ENCODE assay signal across 19 mouse cellular contexts in genomic region chr16:76019164-76019563, GRCm38 (mm10). TPM values are rescaled to one million over a fixed set of nuclear protein-coding genes. Genes with fewer than 3 reads are reported as not detected.
DNase-seq lines count a peak whose midpoint lies in the region; ATAC-seq and TF ChIP-seq lines count a peak whose summit lies in the region.
"Had no signal": no experiment of that assay in that cellular context is flagged by ENCODE, and none has a peak within 500 bp of the region (broad histone marks: within the 10 kb centered on the region; RNA-seq: fewer than 3 reads in every experiment).

No protein-coding gene starts in this region.

- intact Hi-C loops in heart, adult 2 months (cut with DNase I), result no loop called here

- WGBS in lung, postnatal 0 days, result 50% methylated on average over 1 of the region's 1 CpGs
- WGBS in heart, adult 2 months, result 43% methylated on average over 1 of the region's 1 CpGs

- no peak overlapping the region for H3K4me2 ChIP-seq in lung, postnatal 0 days (replicated peaks; ENCODE audit: low read depth, low read length)
- H3K4me2 ChIP-seq: neural tube, embryonic 12.5 days had no signal

- H3K36me3 ChIP-seq in lung, postnatal 0 days (ENCODE audit: insufficient read depth, low read length), result no peaks in the 10 kb centered on the region
- H3K36me3 ChIP-seq in heart, adult 2 months (ENCODE audit: control insufficient read depth, insufficient read depth, low read length), result no peaks in the 10 kb centered on the region
- H3K36me3 ChIP-seq: embryonic facial prominence, embryonic 10.5 days; neural tube, embryonic 12.5 days had no signal

- no peak for TF ChIP-seq POLR2A in heart, adult 2 months (IDR thresholded peaks at IDR 0.05; ENCODE audit: insufficient read depth, low read depth, low read length)

- no peak overlapping the region for H3K27ac ChIP-seq in lung, postnatal 0 days (ENCODE audit: low read length)
- H3K27ac ChIP-seq in heart, adult 2 months, result no peak overlapping the region
- H3K27ac ChIP-seq: embryonic facial prominence, embryonic 10.5 days; gastrocnemius, adult 2 months; neural tube, embryonic 12.5 days had no signal

- no peak overlapping the region for H3K9ac ChIP-seq in lung, postnatal 0 days (replicated peaks; ENCODE audit: low read depth)
- no peak overlapping the region for H3K9ac ChIP-seq in heart, adult 2 months (ENCODE audit: low read depth, low read length)
- H3K9ac ChIP-seq: neural tube, embryonic 12.5 days had no signal

- ATAC-seq in lung, postnatal 0 days, result no peak
- 0 out of 2 replicates have a peak, but pooled peaks have one; percentile 52 for ATAC-seq in megakaryocyte-erythroid progenitor cell, adult 5-6 weeks (replicated peaks; ENCODE audit: low FRiP score, low TSS enrichment, poor library complexity, severe bottlenecking)
- ATAC-seq: forebrain, embryonic 14.5 days; inflammation-experienced regulatory T-cells, adult 6 months had no signal

- H3K27me3 ChIP-seq in lung, postnatal 0 days (replicated peaks; ENCODE audit: insufficient read depth, low read length), result no peaks in the 10 kb centered on the region
- H3K27me3 ChIP-seq in heart, adult 2 months (ENCODE audit: control insufficient read depth, insufficient read depth, low read length), result no peaks in the 10 kb centered on the region
- H3K27me3 ChIP-seq: neural tube, embryonic 12.5 days had no signal

- H3K4me3 ChIP-seq in lung, postnatal 0 days (ENCODE audit: low read depth, low read length), result no peak overlapping the region
- H3K4me3 ChIP-seq in heart, adult 2 months, result no peak overlapping the region
- H3K4me3 ChIP-seq: embryonic facial prominence, embryonic 10.5 days; erythroblast, embryonic 14.5 days; gastrocnemius, adult 2 months; neural tube, embryonic 12.5 days had no signal

- TF ChIP-seq CTCF in lung, postnatal 0 days (IDR thresholded peaks at IDR 0.05), result peak; percentile 14; the same call in 1 of the 2 replicates
- TF ChIP-seq CTCF in heart, adult 2 months (IDR thresholded peaks at IDR 0.05), result no peak

- no peaks in the 10 kb centered on the region for H3K4me1 ChIP-seq in lung, postnatal 0 days (ENCODE audit: insufficient read depth, low read depth, low read length)
- no peaks in the 10 kb centered on the region for H3K4me1 ChIP-seq in heart, adult 2 months (ENCODE audit: control insufficient read depth, insufficient read depth, low read length)
- H3K4me1 ChIP-seq: embryonic facial prominence, embryonic 10.5 days; neural tube, embryonic 12.5 days had no signal

- DNase-seq in lung, postnatal 0 days (ENCODE audit: low spot score), result no peak
- DNase-seq in lung, adult 18-20 months, result no peak
- peak; percentile 46 for DNase-seq in CD4-positive, CD25-positive, alpha-beta regulatory T cell, adult 2 months (ENCODE audit: low read depth, low spot score)
- peak; percentile 34 for DNase-seq in MEL-GATA-1-ER (ENCODE audit: extremely low read depth, low read depth)
- no peak for DNase-seq in cerebellum, adult 9-11 months
- no peak for DNase-seq in adrenal gland, postnatal 10 days
- no peak for DNase-seq in heart, adult 2 months
- DNase-seq: adrenal gland, postnatal 14 days; cerebellum, adult 11-12 months; cerebellum, postnatal 36 days; gastrocnemius, adult 2 months; lung, adult 2 months; right cerebral cortex, postnatal 14 days had no signal

- TF ChIP-seq EP300 in lung, postnatal 0 days (IDR thresholded peaks at IDR 0.05), result no peak
- TF ChIP-seq EP300 in heart, adult 2 months (IDR thresholded peaks at IDR 0.05; ENCODE audit: insufficient read depth, low read depth, low read length), result no peak

- H3K9me3 ChIP-seq in lung, postnatal 0 days (ENCODE audit: low read length), result no peaks in the 10 kb centered on the region
- H3K9me3 ChIP-seq: embryonic facial prominence, embryonic 10.5 days; neural tube, embryonic 12.5 days had no signal

- no peaks in the 10 kb centered on the region for H3K79me2 ChIP-seq in heart, adult 2 months (replicated peaks; ENCODE audit: control insufficient read depth, insufficient read depth, low read length)

RNA-seq across cellular contexts. Expression of gene Samsn1, which starts 2.9 kb away (rescaled TPM):
- polyA plus RNA-seq in lung, postnatal 0 days (2015; fragmentation: Nextera tagmentation; extraction: Ambion mirVana), result 4.1 and 4.3 TPM in 2 replicates
- total RNA-seq in megakaryocyte-erythroid progenitor cell, adult 5-6 weeks (2014; fragmentation: Nextera tagmentation), result 69.8 and 79.7 TPM in 2 replicates
- total RNA-seq in megakaryocyte-erythroid progenitor cell, adult 5-6 weeks (2017), result 157 and 246 TPM in 2 replicates
- total RNA-seq in adrenal gland, postnatal 10 days (2021), result 1 to 10 TPM; 1.7 to 2.1 TPM
- under 1 TPM; 0.68 to 0.76 TPM for total RNA-seq in heart, adult 2 months (2021)
- 0.32 and 0.62 TPM in 2 replicates for polyA plus RNA-seq in heart, adult 2 months (2012; rRNA removed)
- polyA plus RNA-seq: erythroblast, embryonic 14.5 days had no signal

Comparison
In these comparisons a context has a peak if more than half of its experiments do, and no peak if none do; other contexts are left out.
1. DNase-seq: peak in CD4-positive, CD25-positive, alpha-beta regulatory T cell, adult 2 months (single experiment) and MEL-GATA-1-ER (single experiment); none in lung, postnatal 0 days (single experiment), lung, adult 18-20 months (0 of 2), cerebellum, adult 9-11 months (single experiment), adrenal gland, postnatal 10 days (single experiment) and heart, adult 2 months (0 of 2).
2. RNA of gene Samsn1, which starts 2.9 kb away (total RNA-seq): 69.8 to 246 TPM in megakaryocyte-erythroid progenitor cell, adult 5-6 weeks; 1.7 to 2.1 TPM in adrenal gland, postnatal 10 days and 0.68 to 0.76 TPM in heart, adult 2 months; every median in the first group is over 10 times any median in the second.